Mouse (Mus musculus) kidney, adult 2 months (tissue): ENCODE data around the gene Smap1.

Experiments
- CTCF ChIP-seq: fragments of 200-500 bp; conservative IDR thresholded peaks from 2 replicates; pipeline ENCODE4 v1.5.1; 2011; ENCODE audit warnings: low read depth, mild to moderate bottlenecking, control low read depth, low read length, moderate library complexity, mixed read lengths; ENCODE audit not compliant: insufficient read depth, insufficient read length
- POLR2A ChIP-seq: fragments of 200-500 bp; IDR thresholded peaks from one replicate; pipeline ENCODE4 v1.6.1; 2011; ENCODE audit warnings: low read depth, low read length, control low read depth

DNA sequence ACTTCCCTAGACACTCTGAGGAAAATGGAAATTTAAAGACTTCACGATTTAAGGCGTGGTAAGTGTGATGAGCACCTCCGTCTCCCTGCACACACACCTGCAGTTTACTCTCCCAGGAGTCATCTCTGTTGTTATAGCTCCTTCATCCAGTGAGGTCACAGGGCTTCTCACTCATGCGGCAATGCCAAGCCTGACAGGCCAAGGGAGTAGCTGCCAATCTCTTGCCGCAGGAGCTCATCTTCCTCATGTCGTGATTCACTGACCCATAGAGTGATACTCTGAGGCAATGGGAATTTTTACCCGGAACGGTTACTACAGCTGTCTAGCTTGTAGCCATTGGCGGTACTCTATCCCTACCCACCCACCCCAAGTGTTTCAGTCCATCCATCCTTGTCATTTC is 123.8 kb downstream of the Smap1 start:
- TF ChIP-seq POLR2A: no peak
- TF ChIP-seq CTCF: no peak
